Mouse (Mus musculus) CD8-positive naive resting alpha-beta T cell, adult 2 months (primary cell): Measurements from ENCODE around the gene Wars.

Source experiments
- DNase-seq, 2 experiments: peaks; one replicate each; pipeline ENCODE4 v3.0.0; 2022; ENCODE audit warnings: low read depth in 2 of 2, low spot score in 2 of 2

Wars gene

DNA sequence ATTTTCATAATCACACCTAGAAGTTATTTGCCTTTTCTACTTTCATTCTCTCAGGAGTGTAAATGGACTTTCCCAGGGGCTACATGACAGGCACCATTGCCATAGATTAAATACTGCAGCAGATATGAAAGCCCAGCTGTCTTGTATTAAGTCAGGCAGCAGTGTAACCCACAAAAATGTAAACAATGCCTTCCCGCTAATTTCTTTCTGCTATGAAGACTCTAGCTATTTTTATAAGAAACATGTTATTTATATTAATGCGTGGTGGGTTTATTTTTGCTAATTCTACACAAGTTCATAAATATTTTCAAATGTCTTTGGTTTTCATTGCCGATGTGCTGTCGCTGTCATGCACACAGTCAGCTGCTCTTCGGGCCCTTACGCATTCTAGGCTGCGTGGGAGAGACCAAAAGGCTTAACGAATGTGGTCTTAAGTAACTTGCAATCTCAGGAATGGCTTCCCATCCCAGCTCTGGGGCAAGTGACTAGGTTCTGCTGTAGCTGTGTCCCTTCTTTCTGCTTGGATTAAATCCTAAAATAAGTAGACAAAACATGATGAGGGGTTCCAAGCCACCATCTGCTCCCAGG, 16.0 kb upstream of the Wars start:
- DNase-seq: no peak

DNA sequence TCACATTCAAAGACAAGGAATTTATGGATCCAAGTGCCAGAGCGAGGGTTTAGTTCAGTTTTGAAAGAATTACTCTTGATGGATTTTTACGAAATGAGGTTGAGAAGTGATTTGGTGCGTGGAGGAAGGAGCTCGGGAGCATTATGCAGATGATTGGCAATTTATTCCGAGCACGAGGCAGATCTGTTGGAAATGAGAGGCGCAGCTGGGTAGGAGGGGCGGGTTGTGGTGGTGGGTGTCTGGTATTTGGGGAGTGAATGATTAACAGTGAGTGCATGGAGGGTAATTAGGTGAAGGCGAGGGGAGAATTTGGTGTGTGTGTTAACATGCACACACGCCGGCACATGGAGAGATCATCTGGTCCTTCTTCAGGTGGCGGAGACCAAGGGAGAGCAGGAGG, 12.4 kb upstream of the Wars start:
- DNase-seq: no peak

DNA sequence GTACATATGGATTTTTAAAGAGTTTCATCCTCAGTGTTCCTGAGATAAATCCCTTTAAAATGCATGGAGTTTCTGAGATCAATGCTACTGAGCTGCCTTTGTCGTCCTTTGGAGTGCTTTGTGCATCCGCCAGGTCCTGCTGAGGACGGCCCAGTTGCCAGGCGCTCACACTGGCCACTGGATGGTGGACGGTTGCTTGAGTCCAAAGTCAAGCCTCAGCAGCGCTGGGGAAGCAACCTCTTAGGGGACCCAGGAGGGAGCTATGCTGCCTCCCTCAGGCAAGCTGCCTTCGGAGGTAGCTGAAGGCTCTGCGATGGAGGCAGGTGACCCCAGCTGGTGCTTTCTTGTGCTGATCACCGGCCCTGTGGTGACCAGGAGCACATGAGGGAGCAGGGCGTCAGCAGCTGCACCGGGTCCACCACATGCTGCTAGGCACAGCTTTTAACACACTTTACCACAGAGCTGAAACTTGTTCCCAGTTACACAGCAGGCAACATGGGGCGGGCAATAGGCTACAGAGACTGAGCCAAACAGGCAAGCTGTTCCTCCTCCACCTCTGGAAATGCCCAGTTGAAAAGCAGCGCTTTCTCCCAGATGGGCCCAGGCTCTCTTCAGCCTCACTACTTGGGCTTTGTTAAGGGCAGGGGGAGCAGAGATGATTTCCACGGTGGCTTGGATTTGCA, 11.8 kb upstream of the Wars start:
- DNase-seq: no peak

DNA sequence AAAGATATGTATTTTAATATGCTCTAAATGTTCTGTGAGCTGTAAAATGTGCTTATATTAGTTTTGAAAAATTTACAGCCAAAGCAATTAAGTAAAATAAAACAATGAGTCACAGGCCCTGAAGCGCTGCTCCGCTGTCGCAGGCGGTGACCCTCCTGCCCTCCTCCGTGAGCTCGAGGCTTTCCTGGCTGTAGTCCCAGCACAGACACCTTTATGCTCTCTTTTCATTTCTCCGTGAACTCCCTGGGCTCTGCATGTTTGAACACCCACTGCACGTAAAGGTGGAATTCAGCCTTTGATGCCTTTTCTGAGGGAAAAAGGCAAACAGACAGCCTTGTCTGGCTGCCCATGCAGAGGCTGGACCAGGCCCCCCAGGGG, 10.3 kb upstream of the Wars start:
- no peak for DNase-seq

DNA sequence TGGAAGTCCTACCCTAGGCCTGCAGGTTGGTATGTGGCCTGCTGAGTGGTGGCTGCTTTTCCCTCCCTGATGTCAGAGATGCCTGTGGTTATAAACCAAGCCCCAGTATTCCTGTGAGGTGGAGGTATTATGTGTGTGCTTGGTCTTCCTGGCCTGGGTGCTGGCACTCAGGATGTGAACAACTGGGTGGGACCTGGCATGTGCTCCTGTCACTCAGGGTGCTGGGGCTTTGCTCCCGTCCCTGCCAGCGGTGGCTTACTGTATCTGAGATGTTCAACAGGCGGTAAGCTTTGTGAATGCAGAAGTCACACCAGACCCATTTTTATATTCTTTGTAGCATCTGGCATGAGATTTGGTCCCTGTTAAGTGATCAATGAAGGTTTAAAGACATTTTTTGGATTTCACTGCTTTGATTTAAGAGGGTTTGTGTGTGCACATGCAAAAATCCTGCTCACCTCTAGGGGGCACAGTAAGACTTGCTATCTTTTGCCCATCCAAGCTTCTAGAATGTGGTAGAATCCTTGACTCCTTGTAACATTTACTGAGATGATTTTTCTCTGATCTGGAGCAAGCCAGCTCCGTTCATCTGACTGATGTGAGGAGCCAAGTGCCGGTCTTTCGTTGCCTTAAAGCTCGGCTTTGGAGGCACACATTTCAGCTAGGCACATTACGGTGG, 9.8 kb upstream of the Wars start:
- peak in 1 of 2 experiments; percentile 12 for DNase-seq

DNA sequence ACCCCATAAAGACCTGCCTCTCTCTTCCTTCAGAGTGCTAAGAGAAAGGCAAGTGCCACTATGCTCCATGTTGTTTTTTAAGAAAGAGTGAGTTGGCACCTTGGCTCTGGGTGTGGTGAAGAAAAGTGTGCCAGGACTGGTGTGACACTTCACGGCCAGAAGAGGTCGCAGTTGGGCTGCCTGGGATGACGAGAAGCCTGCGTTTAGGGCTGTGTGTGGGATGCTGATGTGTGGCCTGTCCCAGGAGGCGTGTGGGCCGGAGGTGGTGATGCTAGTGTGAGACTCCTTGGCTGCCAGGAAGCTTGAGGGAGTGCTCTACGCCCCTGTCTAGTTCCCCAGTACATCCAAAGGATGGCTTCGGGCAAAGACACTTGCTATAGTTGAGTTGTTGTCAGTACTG, 9.0 kb upstream of the Wars start:
- DNase-seq: peak; percentile 23 to 45

DNA sequence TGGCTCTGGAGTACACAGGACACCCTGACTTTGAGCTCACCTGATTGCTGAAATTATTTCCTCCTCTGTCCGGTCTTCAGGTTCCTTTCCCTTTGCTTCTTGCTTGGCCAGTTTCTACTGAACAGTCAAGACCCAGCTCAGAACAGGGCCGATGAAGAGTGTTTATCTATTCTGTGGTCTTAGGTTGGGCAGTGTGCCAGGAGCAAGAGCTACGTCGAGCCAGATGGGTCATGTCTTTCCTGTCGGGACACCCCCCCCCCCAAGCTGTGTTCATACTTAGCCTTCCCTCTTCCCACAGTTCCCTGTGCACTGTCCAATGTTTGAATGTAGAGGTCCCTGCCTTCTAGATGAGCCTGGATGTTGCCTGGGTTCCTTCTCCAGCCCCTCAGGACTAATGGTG, 7.4 kb upstream of the Wars start:
- no peak for DNase-seq

DNA sequence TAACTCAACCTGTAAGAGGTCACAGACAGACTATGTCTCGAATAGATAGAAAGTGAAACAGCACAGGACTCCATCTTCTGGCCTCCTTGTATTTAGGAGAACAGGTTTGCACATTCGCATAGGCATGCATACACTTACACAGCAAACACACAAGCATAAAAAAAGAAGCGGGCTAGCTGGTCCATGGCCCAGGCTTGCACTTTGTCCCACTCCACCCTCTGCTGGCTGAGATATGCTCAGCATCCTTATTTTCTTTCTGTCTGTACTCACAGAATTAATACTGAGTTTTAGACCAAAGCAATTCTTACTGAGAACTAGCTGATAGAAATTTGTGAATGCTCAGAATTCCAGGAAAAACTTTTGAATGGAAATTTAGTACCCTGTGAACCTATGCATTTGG, 2.0 kb upstream of the Wars start:
- peak in 1 of 2 experiments; percentile 11 for DNase-seq

DNA sequence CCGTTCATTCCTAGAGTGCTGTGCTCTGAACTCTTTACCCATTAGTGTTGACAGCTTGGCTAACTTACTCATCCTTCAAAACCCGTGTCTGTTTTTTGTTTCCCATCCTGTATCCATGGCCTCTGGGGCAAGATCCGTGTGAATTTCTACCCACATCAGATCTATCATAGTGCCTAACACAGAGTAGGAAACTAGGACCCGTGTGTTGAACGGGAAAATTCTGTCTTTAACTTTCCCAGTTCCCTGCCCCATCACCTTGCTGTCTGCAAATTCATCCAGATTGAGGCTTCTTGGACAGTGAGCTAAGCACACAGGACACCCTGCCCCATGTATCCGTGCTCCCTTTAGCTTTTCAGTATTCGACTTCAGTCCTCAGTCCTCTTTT, 450 bp upstream of the Wars start:
- DNase-seq: no peak

DNA sequence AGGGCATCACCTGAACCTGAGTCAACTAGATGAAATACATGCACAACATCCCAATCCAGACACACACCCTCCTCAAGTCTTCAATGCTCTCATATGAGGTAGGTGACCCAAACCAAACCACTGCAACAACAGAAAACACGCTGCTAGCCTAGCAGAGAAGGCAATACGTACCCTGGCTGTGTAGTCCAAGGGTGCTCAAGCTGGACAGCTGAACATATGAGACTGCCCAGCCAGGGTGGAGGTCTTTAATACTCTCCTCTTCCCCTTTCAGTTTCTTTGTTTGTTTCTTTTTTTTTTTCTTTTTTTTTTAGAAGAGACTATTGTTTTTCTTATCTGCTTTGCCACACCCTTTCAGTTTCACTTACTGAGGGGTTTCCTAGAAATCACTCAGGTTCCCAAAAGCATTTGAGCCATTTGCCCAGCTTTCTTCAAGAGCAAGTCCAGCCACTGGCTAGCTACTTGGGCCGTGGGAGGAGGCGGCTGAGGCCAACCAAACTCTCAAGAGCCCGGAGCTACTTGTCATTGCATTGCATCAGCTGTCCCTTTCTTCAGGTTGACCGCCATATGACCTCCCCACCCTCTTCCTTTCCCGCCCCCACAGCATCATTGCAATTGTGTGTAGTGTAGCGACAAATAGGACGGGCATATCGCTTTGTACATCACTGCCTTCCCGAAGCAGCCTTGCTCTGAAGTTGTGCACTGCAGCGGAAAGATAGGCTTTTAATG, 822 bp downstream of the Wars start, which contains the start of gene Wdr25:
Gene Wdr25 (plus strand): TSS at position 643 of the 726 bp plus-strand sequence.
- DNase-seq: no peak

DNA sequence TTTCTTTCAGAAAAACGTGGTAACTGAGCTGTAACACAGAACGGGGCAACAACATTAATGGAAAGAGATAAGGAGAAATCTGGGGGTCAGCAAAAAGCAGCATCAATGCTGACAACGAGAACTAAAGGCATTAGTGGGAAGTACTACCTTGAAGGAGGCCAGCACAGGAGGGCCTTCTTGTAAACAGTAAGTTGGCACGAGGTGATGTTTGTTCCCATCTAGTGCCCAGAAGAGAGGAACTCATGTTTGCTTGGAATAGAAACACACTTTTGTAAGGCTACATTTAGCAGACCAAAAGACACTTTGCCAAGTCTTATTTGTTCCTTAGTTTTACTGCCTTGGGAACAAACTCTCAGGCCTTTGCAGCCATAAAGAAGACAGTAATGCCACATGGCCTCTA, 5.3 kb downstream of the Wars start:
- no peak for DNase-seq

DNA sequence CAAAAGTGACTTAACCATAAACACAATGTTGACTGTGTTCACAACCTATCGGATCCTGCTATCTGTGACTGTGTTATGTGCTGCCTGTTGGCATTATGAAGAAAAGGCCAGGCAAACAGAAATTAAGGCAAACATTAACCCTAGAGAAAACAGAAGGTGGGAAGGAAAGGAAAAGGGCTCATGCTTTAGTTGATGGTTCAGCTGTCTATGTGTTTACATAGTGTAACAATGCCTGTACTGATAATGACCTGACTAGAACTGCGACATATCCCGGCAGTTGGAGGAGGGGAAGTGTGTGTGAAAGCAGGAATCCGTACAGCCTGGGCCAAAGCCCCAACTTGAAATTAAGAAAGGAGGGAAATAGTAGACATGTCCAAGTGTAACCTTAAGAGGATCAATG, 6.9 kb downstream of the Wars start:
- DNase-seq: no peak

DNA sequence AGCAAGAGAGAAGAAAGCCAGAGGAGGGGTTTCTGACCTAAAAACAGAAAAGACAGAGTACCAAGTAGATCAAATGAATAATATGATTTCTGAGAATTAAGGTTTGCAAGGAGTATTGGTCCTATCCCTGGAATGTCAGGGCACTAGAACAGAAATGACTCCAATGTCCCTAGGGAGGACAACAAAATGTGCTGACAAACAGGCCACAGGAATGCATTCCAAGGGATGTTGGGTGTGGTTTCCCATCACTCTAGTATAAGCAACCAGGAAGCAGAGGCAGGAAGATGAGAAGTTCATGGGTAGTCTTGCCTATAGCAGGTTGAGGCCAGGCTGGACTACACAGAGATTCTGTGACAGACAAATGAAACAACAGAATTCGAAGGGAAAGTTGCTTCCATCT, 8.1 kb downstream of the Wars start:
- no peak for DNase-seq

DNA sequence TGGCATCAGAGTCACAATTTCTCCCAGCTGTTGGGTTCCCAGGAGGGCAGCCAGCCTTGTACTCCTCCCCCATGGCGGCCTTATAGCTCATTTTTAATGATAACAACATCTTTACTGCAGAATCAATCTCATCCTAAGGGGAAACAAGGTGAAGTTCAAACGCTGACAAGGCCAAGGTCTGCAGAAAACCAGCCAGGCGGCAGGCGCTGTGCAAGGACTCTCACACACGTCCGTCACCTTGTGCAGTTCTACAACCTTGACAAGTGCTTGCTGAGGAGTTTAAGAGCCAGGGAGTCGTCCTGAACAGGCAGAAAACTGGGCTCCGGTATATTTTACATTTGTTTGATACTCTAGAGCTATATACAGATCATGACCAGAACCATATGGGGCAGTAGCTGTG, 11.2 kb downstream of the Wars start:
- no peak for DNase-seq

DNA sequence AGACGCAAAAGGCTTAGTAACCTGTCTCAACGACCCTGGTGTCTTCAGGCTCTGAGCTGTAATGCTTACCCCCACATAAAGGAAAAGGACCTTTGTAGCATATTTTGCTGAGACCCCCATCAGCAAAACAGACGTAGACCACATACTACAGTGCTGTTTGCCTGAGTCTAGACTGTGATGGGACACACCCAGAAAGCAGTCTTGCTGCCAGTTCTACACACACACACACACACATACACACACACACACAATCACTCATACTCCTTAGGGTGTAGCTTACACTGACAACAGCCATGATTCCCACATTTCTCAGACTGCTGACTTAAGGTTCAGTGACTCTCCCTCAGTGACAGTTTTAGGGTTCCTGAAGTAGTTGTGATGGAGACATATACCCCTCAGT, 12.8 kb downstream of the Wars start:
- DNase-seq: no peak

DNA sequence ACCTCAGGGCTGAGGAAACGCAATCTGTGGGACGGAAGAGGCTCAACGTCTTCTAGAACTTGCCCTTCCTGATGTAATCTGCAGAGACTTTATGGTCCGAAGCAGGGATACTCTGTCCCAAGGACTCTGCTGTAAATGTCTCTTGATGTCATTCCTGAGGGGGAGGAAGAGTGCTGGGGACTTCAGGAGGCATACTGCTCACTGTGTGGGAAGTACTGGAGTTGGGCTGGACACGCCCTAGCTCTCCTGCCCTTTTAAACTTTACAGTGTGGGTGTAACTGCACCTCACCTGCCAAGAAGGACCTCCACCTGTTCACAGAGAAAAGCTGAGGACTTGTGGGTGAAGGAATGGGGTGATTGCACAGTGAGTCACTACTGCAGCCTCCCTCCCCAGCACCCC, 13.4 kb downstream of the Wars start:
- no peak for DNase-seq

DNA sequence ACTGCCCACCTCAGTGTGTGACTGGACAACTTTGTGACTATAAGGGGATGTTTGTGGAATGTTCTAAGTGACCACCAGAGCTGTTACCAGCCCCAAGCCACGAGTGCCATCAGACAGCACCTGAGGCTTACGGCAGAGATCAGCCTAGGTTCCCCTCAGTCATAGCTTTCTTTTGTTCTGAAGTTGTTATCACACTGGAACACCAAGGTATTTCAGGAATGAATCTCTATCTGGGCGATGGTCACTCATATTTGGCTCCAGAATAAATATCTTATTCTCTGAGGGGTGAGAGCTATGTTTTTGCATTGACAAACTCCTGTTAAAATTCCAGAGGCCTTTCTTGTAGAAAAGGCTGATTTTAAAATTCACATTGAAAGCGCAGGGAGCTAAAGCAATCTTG, 14.8 kb downstream of the Wars start:
- DNase-seq: no peak

DNA sequence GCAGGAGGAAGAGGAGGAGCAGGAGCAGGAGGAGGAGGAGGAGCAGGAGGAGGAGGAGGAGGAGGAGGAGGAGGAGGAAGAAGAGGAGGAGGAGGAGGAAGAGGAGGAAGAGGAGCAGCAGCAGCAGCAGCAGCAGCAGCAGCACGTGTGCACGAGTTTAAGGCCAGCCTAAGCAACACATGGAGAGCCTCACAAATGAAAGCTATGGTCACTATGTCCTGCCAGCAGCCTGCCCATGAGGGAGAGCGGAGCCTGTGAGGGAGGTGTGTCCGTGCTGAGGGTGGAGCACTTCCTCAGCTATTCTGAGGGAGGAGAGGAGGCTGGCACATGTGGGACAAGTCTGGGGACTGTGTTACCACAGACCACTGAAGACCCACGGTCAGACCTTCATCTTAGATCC, 20.9 kb downstream of the Wars start:
- no peak for DNase-seq

DNA sequence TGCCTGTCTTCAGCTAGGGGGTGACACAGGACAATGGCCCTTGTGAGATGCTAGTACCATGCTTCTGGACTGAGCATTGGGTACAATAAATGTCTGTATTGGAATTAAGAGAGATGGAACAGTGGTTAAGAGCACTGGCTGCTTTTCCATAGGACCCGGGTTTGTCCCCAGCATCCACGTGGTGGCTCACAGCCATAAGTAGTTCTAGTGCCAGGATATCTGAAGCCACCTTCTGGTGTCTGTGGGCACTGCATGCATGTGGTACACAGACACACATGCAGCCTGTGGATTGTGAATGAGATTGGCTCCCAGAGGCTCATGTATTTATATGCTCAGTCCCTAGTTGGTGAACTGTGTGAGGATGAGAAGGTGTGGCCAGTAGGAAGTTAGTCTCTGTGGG, 24.4 kb downstream of the Wars start:
- peak in 1 of 2 experiments; percentile 8 for DNase-seq

DNA sequence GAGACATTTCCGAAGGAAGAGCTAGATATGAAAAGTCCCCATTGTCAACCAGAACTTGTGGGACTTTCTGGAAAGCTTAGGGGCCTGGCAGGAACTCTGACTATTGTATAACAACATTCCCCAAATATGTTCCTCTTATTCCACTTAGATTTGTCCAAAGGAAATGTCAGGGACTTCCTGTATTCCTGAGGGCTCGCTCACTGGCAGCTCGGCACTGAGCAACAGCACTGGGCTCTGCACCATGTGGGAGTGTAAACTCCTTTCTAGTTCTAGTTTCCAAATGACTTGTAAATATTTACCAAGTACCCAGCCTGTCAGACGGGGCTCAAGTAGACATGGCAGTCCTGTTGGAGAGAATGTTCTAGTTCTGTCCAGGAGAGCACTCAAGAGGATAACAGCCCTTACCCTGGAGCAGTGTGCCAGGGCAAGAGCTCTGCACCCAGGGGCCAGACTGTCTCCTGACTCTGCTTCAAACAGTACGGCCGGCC, 28.9 kb downstream of the Wars start:
- no peak for DNase-seq

DNA sequence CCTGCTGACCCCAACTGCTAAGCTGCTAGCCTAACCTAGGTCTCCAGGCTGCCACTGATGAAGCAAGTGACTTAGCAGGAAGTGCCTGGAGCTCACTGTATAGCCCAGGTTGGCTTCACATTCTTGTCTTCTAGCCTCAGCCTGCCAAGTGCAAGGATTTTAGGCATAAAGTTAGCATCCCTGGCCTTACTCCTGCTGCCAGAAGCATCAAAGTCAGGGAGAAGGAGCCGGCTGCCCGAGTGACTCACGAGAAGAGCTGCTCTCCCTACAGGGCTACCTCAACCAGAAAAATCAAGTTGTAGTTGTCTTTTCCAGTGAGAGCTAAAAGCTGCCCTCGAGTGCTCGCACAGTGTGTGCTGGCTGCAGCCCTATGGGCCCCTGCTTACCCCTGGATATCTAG, 35.5 kb downstream of the Wars start:
- DNase-seq: no peak

DNA sequence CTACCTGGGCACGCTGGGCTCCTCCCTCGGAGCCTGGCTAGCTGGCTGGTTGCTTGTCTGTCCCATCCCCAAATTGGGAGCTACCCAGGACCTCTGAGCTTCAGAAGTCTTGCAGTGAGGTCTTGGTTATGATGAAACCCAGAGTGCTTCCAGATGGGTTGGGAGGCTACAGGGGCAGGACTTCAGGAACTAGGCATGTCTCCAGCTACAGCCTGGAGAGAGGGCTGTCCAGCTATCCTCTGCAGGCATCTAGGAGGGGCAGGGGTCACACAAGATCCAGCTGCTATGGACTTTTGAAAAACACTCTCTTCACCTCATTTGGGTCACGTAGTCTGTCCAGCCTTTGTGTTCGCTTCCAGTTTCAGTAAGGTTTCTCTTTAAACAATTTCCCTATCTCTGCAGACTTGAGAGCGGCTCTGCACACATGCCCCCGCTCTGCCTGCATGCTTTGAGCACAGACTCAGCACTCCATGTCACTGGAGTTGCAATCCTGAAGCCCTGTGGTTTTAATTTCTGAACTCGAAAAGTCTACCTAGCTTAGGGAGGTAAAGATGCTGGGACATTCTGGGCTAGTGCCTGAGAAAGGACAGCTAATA, 36.3 kb downstream of the Wars start:
- DNase-seq: no peak
